Mouse (Mus musculus) ES-Bruce4 (cell line): ENCODE data around the gene Sost. TPM values are rescaled to one million over a fixed set of nuclear protein-coding genes. Genes with fewer than 3 reads are reported as not detected.

Source experiments
- H3K27ac ChIP-seq: 2 replicates; pipeline ENCODE4 v1.5.1; 2012; ENCODE audit warnings: low read length, inconsistent platforms; ENCODE audit not compliant: insufficient read depth
- H3K27me3 ChIP-seq: 2 replicates; pipeline ENCODE4 v1.6.1; 2012; ENCODE audit warnings: mild to moderate bottlenecking, low read length, inconsistent platforms; ENCODE audit not compliant: control insufficient read depth, poor library complexity, insufficient read depth, severe bottlenecking
- H3K36me3 ChIP-seq: 2 replicates; pipeline ENCODE4 v1.6.1; 2012; ENCODE audit warnings: inconsistent platforms, mild to moderate bottlenecking, low read length, moderate library complexity; ENCODE audit not compliant: control insufficient read depth, poor library complexity, insufficient read depth, severe bottlenecking
- H3K4me1 ChIP-seq: one replicate; pipeline ENCODE4 v1.8.1; 2011; ENCODE audit warnings: low read length; ENCODE audit not compliant: control insufficient read depth, insufficient read depth
- H3K4me3 ChIP-seq: 2 replicates; pipeline ENCODE4 v1.5.1; 2011; ENCODE audit warnings: low read depth, mild to moderate bottlenecking, low read length
- H3K9ac ChIP-seq: 2 replicates; pipeline ENCODE4 v1.6.1; 2012; ENCODE audit warnings: low read depth, mild to moderate bottlenecking, inconsistent platforms; ENCODE audit not compliant: poor library complexity, severe bottlenecking
- H3K9me3 ChIP-seq: replicated peaks from 2 replicates; pipeline ENCODE4 v1.6.1; 2012; ENCODE audit warnings: mild to moderate bottlenecking, low read length, inconsistent platforms; ENCODE audit not compliant: control insufficient read depth, poor library complexity, insufficient read depth, severe bottlenecking
- CTCF ChIP-seq: IDR thresholded peaks from one replicate; pipeline ENCODE4 v1.8.1; 2011; ENCODE audit warnings: low read depth, low read length
- EP300 ChIP-seq: IDR thresholded peaks from 2 replicates; pipeline ENCODE4 v1.6.1; 2011; ENCODE audit warnings: low read depth, low read length; ENCODE audit not compliant: insufficient read depth
- POLR2A ChIP-seq: IDR thresholded peaks from one replicate; pipeline ENCODE4 v1.8.1; 2011; ENCODE audit warnings: low read length; ENCODE audit not compliant: insufficient read depth
- polyA plus RNA-seq: library from polyadenylated mRNA; stranded (reverse); fragments of >200 nt; gene quantifications from 2 replicates; pipeline ENCODE4 v1.2.4, GENCODE M21; 2011; ENCODE audit warnings: low read depth; ENCODE audit not compliant: missing spikeins, insufficient read depth, insufficient read length

Gene Sost
- polyA plus RNA-seq, 1 experiment: not detected

DNA sequence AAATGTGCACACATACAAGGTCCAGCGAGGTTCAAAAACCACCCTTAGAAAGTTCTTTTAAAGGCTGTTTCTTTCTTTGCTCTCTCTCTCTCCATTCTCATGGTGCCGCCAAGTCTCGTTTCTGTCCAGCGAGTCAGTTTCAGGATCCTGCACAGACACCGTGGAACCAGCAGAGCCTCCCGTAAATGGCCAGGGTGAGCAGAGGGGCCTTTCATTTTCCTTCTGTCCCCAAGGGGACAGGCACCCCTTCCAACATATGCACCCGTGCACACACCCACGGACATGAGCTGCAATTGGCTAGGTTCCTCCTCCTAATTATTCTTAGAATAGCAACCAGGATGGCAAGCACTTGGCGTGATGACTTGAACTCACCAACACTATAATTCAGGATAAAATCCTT is 6.7 kb upstream of the Sost start:
- TF ChIP-seq CTCF (no peak), EP300 (no peak), POLR2A (no peak)
- no peak overlapping the region for H3K27ac ChIP-seq
- H3K4me3 ChIP-seq: no peak overlapping the region
- H3K9me3 ChIP-seq: no peaks in the 10 kb centered on the region
- H3K27me3 ChIP-seq: no peaks in the 10 kb centered on the region
- no peak overlapping the region for H3K9ac ChIP-seq
- peaks cover under 1% of the 10 kb centered on the region for H3K4me1 ChIP-seq
- H3K36me3 ChIP-seq: peaks cover 3% of the 10 kb centered on the region; the same call in 1 of the 2 replicates

- H3K4me1 ChIP-seq: peaks cover 2% of the 10 kb centered on the region
- H3K27me3 ChIP-seq: no peaks in the 10 kb centered on the region
- H3K27ac ChIP-seq: no peak overlapping the region
- H3K36me3 ChIP-seq: peaks cover 3% of the 10 kb centered on the region; the same call in 1 of the 2 replicates
- H3K9ac ChIP-seq: no peak overlapping the region
- H3K4me3 ChIP-seq: no peak overlapping the region
- TF ChIP-seq EP300: no peak
- no peak for TF ChIP-seq POLR2A
- TF ChIP-seq CTCF: no peak
- no peaks in the 10 kb centered on the region for H3K9me3 ChIP-seq
Observed at GRCm38 (mm10) chr11:101972651-101973050, 5.8 kb upstream of the Sost start.

DNA sequence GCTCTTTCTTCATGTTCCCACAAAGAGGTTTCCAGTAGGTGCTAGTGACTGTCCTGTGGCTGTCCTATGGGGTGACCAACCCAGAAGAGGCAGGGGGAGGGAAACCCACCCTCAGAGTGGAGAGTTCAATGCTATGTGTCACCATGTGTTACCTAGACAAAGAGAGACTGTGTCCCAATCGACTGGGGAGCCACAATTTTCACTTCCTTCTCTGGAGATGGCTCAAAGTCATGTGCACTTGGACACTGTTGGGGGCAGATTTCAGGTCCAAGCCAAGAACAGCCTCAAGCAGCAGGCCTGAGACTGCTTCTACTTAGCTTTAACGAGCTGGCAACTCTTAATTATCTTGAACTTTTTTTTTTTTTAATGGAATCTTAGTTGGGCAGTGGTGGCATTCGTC is 5.3 kb upstream of the Sost start:
- Histone ChIP-seq H3K27ac (no peak overlapping the region), H3K4me1 (peaks cover 2% of the 10 kb centered on the region), H3K36me3 (peaks cover 3% of the 10 kb centered on the region; the same call in 1 of the 2 replicates), H3K9me3 (no peaks in the 10 kb centered on the region), H3K9ac (no peak overlapping the region), H3K27me3 (no peaks in the 10 kb centered on the region), H3K4me3 (no peak overlapping the region)
- TF ChIP-seq POLR2A: no peak
- TF ChIP-seq EP300: no peak
- TF ChIP-seq CTCF: no peak

- Histone ChIP-seq H3K36me3 (peaks cover 3% of the 10 kb centered on the region; the same call in 1 of the 2 replicates), H3K9me3 (no peaks in the 10 kb centered on the region)
- TF ChIP-seq EP300 (no peak), CTCF (peak; percentile 65), POLR2A (no peak)
Observed at GRCm38 (mm10) chr11:101971410-101971809, 4.6 kb upstream of the Sost start.

GRCm38 (mm10) chr11:101969835-101970234 is 3.0 kb upstream of the Sost start:
- Histone ChIP-seq H3K9me3 (no peaks in the 10 kb centered on the region), H3K27ac (no peak overlapping the region), H3K27me3 (no peaks in the 10 kb centered on the region), H3K9ac (no peak overlapping the region), H3K4me3 (no peak overlapping the region), H3K36me3 (peaks cover 3% of the 10 kb centered on the region; the same call in 1 of the 2 replicates), H3K4me1 (peaks cover 2% of the 10 kb centered on the region)
- TF ChIP-seq POLR2A (no peak), EP300 (no peak)

More at GRCm38 (mm10) chr11:101971410-101971809, 4.6 kb upstream of the Sost start:
- Histone ChIP-seq H3K27ac (no peak overlapping the region), H3K9ac (no peak overlapping the region), H3K27me3 (no peaks in the 10 kb centered on the region), H3K4me1 (peaks cover 2% of the 10 kb centered on the region), H3K4me3 (no peak overlapping the region)

- peaks cover 2% of the 10 kb centered on the region for H3K4me1 ChIP-seq
- H3K27ac ChIP-seq: no peak overlapping the region
- peaks cover 2% of the 10 kb centered on the region; the same call in 1 of the 2 replicates for H3K27me3 ChIP-seq
- H3K4me3 ChIP-seq: no peak overlapping the region
- H3K9me3 ChIP-seq: no peaks in the 10 kb centered on the region
- 0 out of 2 replicates have a peak, but pooled peaks have one; percentile 28 for TF ChIP-seq EP300
- TF ChIP-seq POLR2A: no peak
- peak; percentile 99 for TF ChIP-seq CTCF
- no peak overlapping the region for H3K9ac ChIP-seq
- H3K36me3 ChIP-seq: no peaks in the 10 kb centered on the region
Observed at GRCm38 (mm10) chr11:101968791-101969190, 2.0 kb upstream of the Sost start.
